Mouse (Mus musculus) lung, adult 2 months (tissue): ENCODE measurements around the gene Ess2.

ENCODE experiments used
- CTCF ChIP-seq: fragments of 200-500 bp; IDR thresholded peaks from 2 replicates; pipeline ENCODE4 v1.5.1; 2011; ENCODE audit warnings: mild to moderate bottlenecking, low read length, control low read depth; ENCODE audit not compliant: insufficient read depth
- POLR2A ChIP-seq: fragments of 200-500 bp; IDR thresholded peaks from 2 replicates; pipeline ENCODE4 v1.6.1; 2011; ENCODE audit warnings: low read depth, mild to moderate bottlenecking, control low read depth, low read length, borderline replicate concordance; ENCODE audit errors: extremely low read depth

GRCm38 (mm10) chr16:17872995-17873394, 38.2 kb downstream of the Ess2 start:
- TF ChIP-seq POLR2A = no peak
- no peak for TF ChIP-seq CTCF
